Mouse (Mus musculus): ENCODE results near the gene Cntnap2. TPM values are rescaled to one million over a fixed set of nuclear protein-coding genes. Genes with fewer than 3 reads are reported as not detected.

Cntnap2 gene
- total and polyA plus RNA-seq, 3 experiments = 0.30 to 0.79 (median 0.44) TPM

- H3K4me3 ChIP-seq (replicated peaks in 1 of 3; ENCODE audit: low read depth in 2 of 3, low read length in 2 of 3, poor library complexity in 1 of 3) = no peak overlapping the region
- H3K36me3 ChIP-seq (replicated peaks in 1 of 2; ENCODE audit: control insufficient read depth in 1 of 2, insufficient read depth in 1 of 2, low read length in 1 of 2) = no peaks in the 10 kb centered on the region
- no peak for TF ChIP-seq UBTF (IDR thresholded peaks at IDR 0.05; ENCODE audit: low read depth, low read length)
- TF ChIP-seq USF2 (conservative IDR thresholded peaks at IDR 0.05; ENCODE audit: low read depth, low read length) = no peak
- no peak for TF ChIP-seq ETS1 (conservative IDR thresholded peaks at IDR 0.05; ENCODE audit: low read depth, low read length)
- TF ChIP-seq MAFK (IDR thresholded peaks at IDR 0.05; ENCODE audit: insufficient replicate concordance, low read length) = no peak
- no peak for TF ChIP-seq HCFC1 (IDR thresholded peaks at IDR 0.05; ENCODE audit: low read depth, low read length)
- TF ChIP-seq SIN3A (IDR thresholded peaks at IDR 0.05; ENCODE audit: low read length) = no peak
- no peak for TF ChIP-seq TCF12 (IDR thresholded peaks at IDR 0.05; ENCODE audit: low read depth, low read length)
- TF ChIP-seq BHLHE40 (IDR thresholded peaks at IDR 0.05; ENCODE audit: low read depth, low read length) = no peak
- TF ChIP-seq NRF1 (IDR thresholded peaks at IDR 0.05; ENCODE audit: low read depth, low read length) = no peak
- no peak for TF ChIP-seq PAX5 (IDR thresholded peaks at IDR 0.05; ENCODE audit: low read length)
- H3K27me3 ChIP-seq (replicated peaks) = no peaks in the 10 kb centered on the region
- no peak overlapping the region for H3K4me2 ChIP-seq (ENCODE audit: insufficient read depth, low read depth, poor library complexity, severe bottlenecking)
- no peaks in the 10 kb centered on the region for H3K4me1 ChIP-seq (ENCODE audit: control insufficient read depth in 1 of 2, insufficient read depth in 2 of 2)
- no peak overlapping the region for H3K27ac ChIP-seq (ENCODE audit: insufficient read depth, low read depth)
- in situ Hi-C loops (cut with MboI; ENCODE audit: low pct_ligation_motif_present, low pct_unique_long_range_greater_than_20kb, low sequenced_read_pairs) (no loop called here), dilution Hi-C loops (cut with MboI; ENCODE audit: extremely low pct_ligation_motif_present, extremely low pct_unique_long_range_greater_than_20kb, low sequenced_read_pairs) (no loop called here)
- no peak overlapping the region for H3K9ac ChIP-seq (ENCODE audit: insufficient read depth, low read depth)
- no peak for DNase-seq (ENCODE audit: extremely low read depth)
- no peaks in the 10 kb centered on the region for H3K79me2 ChIP-seq (replicated peaks; ENCODE audit: control insufficient read depth, extremely low read depth, insufficient read depth, poor library complexity, severe bottlenecking)
- H3K9me3 ChIP-seq (replicated peaks; ENCODE audit: low read length) = peaks cover 19% of the 10 kb centered on the region
These were observed 981.5 kb downstream of the Cntnap2 start for GRCm38 (mm10) chr6:46040671-46041070.

DNA sequence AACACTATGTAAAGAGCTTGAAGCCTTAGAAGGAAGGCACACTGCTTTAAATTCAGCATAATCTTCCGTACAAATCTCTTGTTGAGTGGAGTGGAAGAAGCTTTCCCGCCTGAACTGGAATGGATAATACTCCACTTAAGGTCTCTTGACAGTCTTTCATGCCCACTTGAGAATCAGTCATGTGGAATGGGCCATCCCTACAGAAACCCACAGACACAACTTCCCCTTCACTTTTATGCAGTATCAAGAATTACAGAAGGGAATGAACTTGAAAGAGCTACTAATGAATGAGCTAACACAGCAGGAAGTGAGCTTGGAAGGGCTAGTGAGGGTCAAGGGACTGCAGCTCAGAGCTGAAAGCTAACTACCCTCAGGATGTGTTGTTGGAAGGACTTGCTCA, 1021.1 kb downstream of the Cntnap2 start:
- Histone ChIP-seq H3K9ac (ENCODE audit: insufficient read depth, low read depth) (no peak overlapping the region), H3K27me3 (replicated peaks) (no peaks in the 10 kb centered on the region), H3K27ac (ENCODE audit: insufficient read depth, low read depth) (no peak overlapping the region), H3K4me2 (ENCODE audit: insufficient read depth, low read depth, poor library complexity, severe bottlenecking) (no peak overlapping the region), H3K4me3 (replicated peaks in 1 of 3; ENCODE audit: low read depth in 2 of 3, low read length in 2 of 3, poor library complexity in 1 of 3) (no peak overlapping the region), H3K36me3 (replicated peaks in 1 of 2; ENCODE audit: control insufficient read depth in 1 of 2, insufficient read depth in 1 of 2, low read length in 1 of 2) (no peaks in the 10 kb centered on the region), H3K9me3 (replicated peaks; ENCODE audit: low read length) (peaks cover 16% of the 10 kb centered on the region), H3K79me2 (replicated peaks; ENCODE audit: control insufficient read depth, extremely low read depth, insufficient read depth, poor library complexity, severe bottlenecking) (no peaks in the 10 kb centered on the region), H3K4me1 (ENCODE audit: control insufficient read depth in 1 of 2, insufficient read depth in 2 of 2) (no peaks in the 10 kb centered on the region)
- no peak for DNase-seq (ENCODE audit: extremely low read depth)
- in situ Hi-C loops (cut with MboI; ENCODE audit: low pct_ligation_motif_present, low pct_unique_long_range_greater_than_20kb, low sequenced_read_pairs) (no loop called here), dilution Hi-C loops (cut with MboI; ENCODE audit: extremely low pct_ligation_motif_present, extremely low pct_unique_long_range_greater_than_20kb, low sequenced_read_pairs) (no loop called here)
- TF ChIP-seq RAD21 (IDR thresholded peaks at IDR 0.05; ENCODE audit: low read depth, low read length) (no peak), GABPA (IDR thresholded peaks at IDR 0.05; ENCODE audit: insufficient replicate concordance, low read depth, low read length) (no peak), MYC (IDR thresholded peaks at IDR 0.05; ENCODE audit: low read depth, low read length) (no peak), USF2 (conservative IDR thresholded peaks at IDR 0.05; ENCODE audit: low read depth, low read length) (no peak), MAZ (IDR thresholded peaks at IDR 0.05; ENCODE audit: low read depth, low read length) (no peak), JUND (conservative IDR thresholded peaks at IDR 0.05; ENCODE audit: low read depth, low read length) (no peak), BHLHE40 (IDR thresholded peaks at IDR 0.05; ENCODE audit: low read depth, low read length) (no peak), TCF12 (IDR thresholded peaks at IDR 0.05; ENCODE audit: low read depth, low read length) (no peak), NELFE (IDR thresholded peaks at IDR 0.05; ENCODE audit: low read depth, low read length) (no peak), RCOR1 (conservative IDR thresholded peaks at IDR 0.05; ENCODE audit: low read depth, low read length) (no peak), ZMIZ1 (IDR thresholded peaks at IDR 0.05; ENCODE audit: low read depth, low read length) (no peak), JUN (IDR thresholded peaks at IDR 0.05; ENCODE audit: insufficient read depth, low read depth, low read length) (no peak), ELF1 (IDR thresholded peaks at IDR 0.05; ENCODE audit: low read depth, low read length) (no peak), IRF4 (IDR thresholded peaks at IDR 0.05; ENCODE audit: low read depth, low read length) (no peak), CTCF (conservative IDR thresholded peaks at IDR 0.05 in 1 of 2, IDR thresholded peaks at IDR 0.05 in 1 of 2; ENCODE audit: low read depth in 2 of 2, low read length in 2 of 2) (no peak), E2F4 (IDR thresholded peaks at IDR 0.05; ENCODE audit: insufficient replicate concordance, low read depth, low read length) (no peak), KAT2A (IDR thresholded peaks at IDR 0.05; ENCODE audit: insufficient replicate concordance, low read length) (no peak)
